Mouse (Mus musculus) forebrain, embryonic 11.5 days (tissue): Measurements from ENCODE around the gene Iqch. TPM values are rescaled to one million over a fixed set of nuclear protein-coding genes. Genes with fewer than 3 reads are reported as not detected.
"Not testable (repeated sequence)": the region's sequence is repeated elsewhere in the genome, so short reads cannot be mapped to it uniquely, and the experiment has no call there.

Source experiments
- ATAC-seq: fragments of 200-750 bp; cut with Nextera tagmentation; replicated peaks from 2 replicates; pipeline ENCODE4 v1.8.0; 2017; ENCODE audit warnings: moderate TSS enrichment; ENCODE audit not compliant: low FRiP score
- DNase-seq: peaks from one replicate; pipeline ENCODE4 v3.0.0-alpha.2; 2017; ENCODE audit warnings: low spot score
- H3K27ac ChIP-seq: fragments of 300-500 bp; sonication (generic); 2 replicates; pipeline ENCODE4 v1.5.1; 2014; ENCODE audit warnings: low read depth, low read length
- H3K27me3 ChIP-seq: fragments of 300-500 bp; sonication (generic); 2 replicates; pipeline ENCODE4 v1.6.1; 2014; ENCODE audit warnings: mild to moderate bottlenecking, low read length, mixed read lengths; ENCODE audit not compliant: control insufficient read depth, insufficient read depth
- H3K36me3 ChIP-seq: fragments of 300-500 bp; sonication (generic); 2 replicates; pipeline ENCODE4 v1.6.1; 2014; ENCODE audit warnings: mild to moderate bottlenecking, low read length, moderate library complexity, mixed read lengths; ENCODE audit not compliant: control insufficient read depth, insufficient read depth
- H3K4me1 ChIP-seq: fragments of 300-500 bp; sonication (generic); replicated peaks from 2 replicates; pipeline ENCODE4 v1.6.1; 2014; ENCODE audit warnings: low read length, mixed read lengths; ENCODE audit not compliant: control insufficient read depth, insufficient read depth
- H3K4me2 ChIP-seq: fragments of 300-500 bp; sonication (generic); 2 replicates; pipeline ENCODE4 v1.6.1; 2014; ENCODE audit warnings: low read depth, mild to moderate bottlenecking, low read length, moderate library complexity, mixed read lengths; ENCODE audit not compliant: severe bottlenecking
- H3K4me3 ChIP-seq: fragments of 300-500 bp; sonication (generic); 2 replicates; pipeline ENCODE4 v1.5.1; 2014; ENCODE audit warnings: low read depth, low read length
- H3K9ac ChIP-seq: fragments of 300-500 bp; sonication (generic); 2 replicates; pipeline ENCODE4 v1.6.1; 2014; ENCODE audit warnings: low read length
- H3K9me3 ChIP-seq: fragments of 300-500 bp; sonication (generic); 2 replicates; pipeline ENCODE4 v1.6.1; 2016; ENCODE audit warnings: low read length, mixed read lengths; ENCODE audit not compliant: control insufficient read depth
- WGBS: fragments of 180-500 bp; shearing (Covaris S2); extraction: QIAGEN DNeasy Blood & Tissue Kit; methylation state at CpG from one replicate; pipeline ENCODE4 v1.1.7; 2014; 5-methylcytosine and 5-hydroxymethylcytosine counted together
- polyA plus RNA-seq: library from polyadenylated mRNA; unstranded; fragments of >200 nt; fragmentation: Nextera tagmentation; extraction: Ambion mirVana; gene quantifications from 2 replicates; pipeline ENCODE4 v1.2.1, GENCODE M21; 2014

The Iqch gene
- polyA plus RNA-seq, 1 experiment from 2014 or later = 0.17 TPM

GRCm38 (mm10) chr9:63563436-63563835 lies 38.9 kb downstream of the Iqch start:
- no peaks in the 10 kb centered on the region for H3K36me3 ChIP-seq
- 0 out of 2 replicates have a peak, but pooled peaks cover 2% of the 10 kb centered on the region for H3K27me3 ChIP-seq
- no peak overlapping the region for H3K9ac ChIP-seq
- H3K9me3 ChIP-seq = no peaks in the 10 kb centered on the region
- no peak overlapping the region for H3K4me2 ChIP-seq
- H3K27ac ChIP-seq = no peak overlapping the region
- WGBS = 77% methylated on average over 2 of the region's 2 CpGs
- no peak for ATAC-seq
- no peak overlapping the region for H3K4me3 ChIP-seq
- peaks cover 8% of the 10 kb centered on the region; the same call in 1 of the 2 replicates for H3K4me1 ChIP-seq
- no peak for DNase-seq

GRCm38 (mm10) chr9:63561931-63562330 lies 40.4 kb downstream of the Iqch start:
- 0 out of 2 replicates have a peak, but pooled peaks cover 2% of the 10 kb centered on the region for H3K27me3 ChIP-seq
- WGBS = 61% methylated on average over 8 of the region's 8 CpGs
- H3K36me3 ChIP-seq = no peaks in the 10 kb centered on the region
- H3K9me3 ChIP-seq = no peaks in the 10 kb centered on the region
- no peak for ATAC-seq
- H3K4me1 ChIP-seq = peaks cover 6% of the 10 kb centered on the region; the same call in 1 of the 2 replicates
- no peak overlapping the region for H3K4me2 ChIP-seq
- no peak overlapping the region for H3K27ac ChIP-seq
- no peak overlapping the region for H3K9ac ChIP-seq
- H3K4me3 ChIP-seq = no peak overlapping the region
- DNase-seq = no peak

GRCm38 (mm10) chr9:63556933-63557332 lies 45.4 kb downstream of the Iqch start:
- Histone ChIP-seq H3K27ac (no peak overlapping the region), H3K36me3 (no peaks in the 10 kb centered on the region), H3K9ac (no peak overlapping the region), H3K27me3 (0 out of 2 replicates have a peak, but pooled peaks cover 2% of the 10 kb centered on the region), H3K4me1 (no peaks in the 10 kb centered on the region), H3K4me2 (no peak overlapping the region), H3K9me3 (no peaks in the 10 kb centered on the region), H3K4me3 (no peak overlapping the region)
- ATAC-seq (no peak), DNase-seq (no peak)
- 89% methylated on average over 8 of the region's 8 CpGs for WGBS

GRCm38 (mm10) chr9:63556316-63556715 lies 46.0 kb downstream of the Iqch start:
- 88% methylated on average over 1 of the region's 1 CpGs for WGBS
- no peak overlapping the region for H3K4me2 ChIP-seq
- H3K36me3 ChIP-seq = no peaks in the 10 kb centered on the region
- ATAC-seq = no peak
- no peak for DNase-seq
- H3K27ac ChIP-seq = no peak overlapping the region
- no peaks in the 10 kb centered on the region for H3K4me1 ChIP-seq
- no peak overlapping the region for H3K9ac ChIP-seq
- no peak overlapping the region for H3K4me3 ChIP-seq
- H3K27me3 ChIP-seq = 0 out of 2 replicates have a peak, but pooled peaks cover 2% of the 10 kb centered on the region
- H3K9me3 ChIP-seq = no peaks in the 10 kb centered on the region

GRCm38 (mm10) chr9:63555460-63555990 lies 46.8 kb downstream of the Iqch start:
- H3K4me1 ChIP-seq = no peaks in the 10 kb centered on the region
- 75% methylated on average over 3 of the region's 3 CpGs for WGBS
- no peaks in the 10 kb centered on the region for H3K36me3 ChIP-seq
- H3K9me3 ChIP-seq = no peaks in the 10 kb centered on the region
- no peak for ATAC-seq
- no peak overlapping the region for H3K27ac ChIP-seq
- H3K9ac ChIP-seq = no peak overlapping the region
- no peak for DNase-seq
- no peak overlapping the region for H3K4me2 ChIP-seq
- H3K4me3 ChIP-seq = no peak overlapping the region
- 0 out of 2 replicates have a peak, but pooled peaks cover under 1% of the 10 kb centered on the region for H3K27me3 ChIP-seq

- Histone ChIP-seq H3K27ac (no peak overlapping the region), H3K27me3 (no peaks in the 10 kb centered on the region), H3K4me1 (no peaks in the 10 kb centered on the region), H3K9ac (no peak overlapping the region), H3K4me2 (no peak overlapping the region), H3K9me3 (no peaks in the 10 kb centered on the region), H3K4me3 (no peak overlapping the region), H3K36me3 (no peaks in the 10 kb centered on the region)
- DNase-seq (no peak), ATAC-seq (no peak)
- WGBS = 79% methylated on average over 3 of the region's 3 CpGs
These were observed 48.7 kb downstream of the Iqch start for GRCm38 (mm10) chr9:63553628-63554027.

- 92% methylated on average over 6 of the region's 6 CpGs for WGBS
- H3K4me1 ChIP-seq = not testable (repeated sequence)
These were observed 51.6 kb downstream of the Iqch start for GRCm38 (mm10) chr9:63550701-63551100.

GRCm38 (mm10) chr9:63548966-63549365 lies 53.3 kb downstream of the Iqch start:
- Histone ChIP-seq H3K4me3 (no peak overlapping the region), H3K36me3 (no peaks in the 10 kb centered on the region), H3K9me3 (no peaks in the 10 kb centered on the region), H3K9ac (no peak overlapping the region), H3K4me2 (no peak overlapping the region), H3K4me1 (no peaks in the 10 kb centered on the region), H3K27ac (no peak overlapping the region), H3K27me3 (no peaks in the 10 kb centered on the region)
- WGBS = 86% methylated on average over 5 of the region's 5 CpGs
- DNase-seq = no peak
- ATAC-seq = no peak

More at GRCm38 (mm10) chr9:63550701-63551100, 51.6 kb downstream of the Iqch start:
- not testable (repeated sequence) for H3K27ac ChIP-seq, H3K4me3 ChIP-seq, H3K9ac ChIP-seq, ATAC-seq, DNase-seq, H3K27me3 ChIP-seq, H3K36me3 ChIP-seq, H3K9me3 ChIP-seq, H3K4me2 ChIP-seq

GRCm38 (mm10) chr9:63541926-63542325 lies 60.4 kb downstream of the Iqch start:
- Histone ChIP-seq H3K4me3 (no peak overlapping the region), H3K27ac (no peak overlapping the region), H3K9ac (no peak overlapping the region), H3K4me2 (no peak overlapping the region), H3K9me3 (no peaks in the 10 kb centered on the region), H3K4me1 (no peaks in the 10 kb centered on the region), H3K36me3 (no peaks in the 10 kb centered on the region), H3K27me3 (no peaks in the 10 kb centered on the region)
- DNase-seq (no peak), ATAC-seq (no peak)
- WGBS = 71% methylated on average over 7 of the region's 7 CpGs
